Mouse (Mus musculus) liver, adult 10 weeks (tissue): ENCODE measurements around the gene Rpl41. TPM values are rescaled to one million over a fixed set of nuclear protein-coding genes. Genes with fewer than 3 reads are reported as not detected.

ENCODE experiments used
- polyA plus RNA-seq: library from polyadenylated mRNA; stranded (reverse); fragments of 350-450 nt; fragmentation: Illumina TruSeq; extraction: RNeasy Lipid Tissue Mini Kit (QIAGEN cat#74804); gene quantifications from one replicate; pipeline ENCODE4 v1.2.3, GENCODE M21; 2014; ENCODE audit warnings: low read depth, low replicate concordance

Gene Rpl41
- polyA plus RNA-seq = 17.9 TPM

GRCm38 (mm10) chr10:128548947-128549681, at the start of gene Rpl41:
Gene Rpl41, minus strand, starts transcription at chr10:128549305.

GRCm38 (mm10) chr10:128589464-128590192, 40.5 kb upstream of the Rpl41 start, which contains the start of gene Erbb3:
Gene Erbb3, minus strand, starts transcription at chr10:128589652.

GRCm38 (mm10) chr10:128565788-128566531, 16.9 kb upstream of the Rpl41 start, which contains the start of gene Pa2g4:
Gene Pa2g4, minus strand, starts transcription at chr10:128565987.

GRCm38 (mm10) chr10:128547361-128548032, 1.6 kb downstream of the Rpl41 start, which contains the start of gene Zc3h10:
Gene Zc3h10, minus strand, starts transcription at chr10:128547774.

GRCm38 (mm10) chr10:128525671-128526308, 23.3 kb downstream of the Rpl41 start, which contains the start of gene Esyt1:
Gene Esyt1, minus strand, starts transcription at chr10:128525871.

GRCm38 (mm10) chr10:128498590-128498989, 50.5 kb downstream of the Rpl41 start, which contains the start of gene Myl6b:
Gene Myl6b, minus strand, starts transcription at chr10:128498685.

Other genes starting within 250 kb of the Rpl41 start
- 6.5 TPM for gene Pan2, start 246.0 kb downstream of the Rpl41 start, polyA plus RNA-seq
- gene Cnpy2, start 226.8 kb downstream of the Rpl41 start, polyA plus RNA-seq = 59.7 TPM
- 53.8 TPM for gene Cs, start 211.6 kb downstream of the Rpl41 start, polyA plus RNA-seq
- 18.8 TPM for gene Coq10a, start 180.3 kb downstream of the Rpl41 start, polyA plus RNA-seq
- 3.7 TPM for gene Ankrd52, start 172.2 kb downstream of the Rpl41 start, polyA plus RNA-seq
- gene Slc39a5, start 148.1 kb downstream of the Rpl41 start, polyA plus RNA-seq = not detected
- gene Nabp2, start 137.8 kb downstream of the Rpl41 start, polyA plus RNA-seq = 26.7 TPM
- gene Rnf41, start 137.6 kb downstream of the Rpl41 start, polyA plus RNA-seq = 2.3 TPM
- 34.1 TPM for gene Smarcc2, start 90.1 kb downstream of the Rpl41 start, polyA plus RNA-seq
- 58.1 TPM for gene Myl6, start 55.2 kb downstream of the Rpl41 start, polyA plus RNA-seq
- not detected for gene Myl6b, start 50.6 kb downstream of the Rpl41 start, polyA plus RNA-seq
- gene Esyt1, start 23.4 kb downstream of the Rpl41 start, polyA plus RNA-seq = 1.4 TPM
- 0.85 TPM for gene Zc3h10, start 1.5 kb downstream of the Rpl41 start, polyA plus RNA-seq
- gene Pa2g4, start 16.7 kb upstream of the Rpl41 start, polyA plus RNA-seq = 57.7 TPM
- gene Erbb3, start 40.3 kb upstream of the Rpl41 start, polyA plus RNA-seq = 51.1 TPM
- gene Rps26, start 77.4 kb upstream of the Rpl41 start, polyA plus RNA-seq = 7.3 TPM
- gene Ikzf4, start 96.7 kb upstream of the Rpl41 start, polyA plus RNA-seq = 0.13 TPM
- 75.1 TPM for gene Suox, start 124.8 kb upstream of the Rpl41 start, polyA plus RNA-seq
- 81.8 TPM for gene Rab5b, start 147.0 kb upstream of the Rpl41 start, polyA plus RNA-seq
- not detected for gene Pmel, start 154.9 kb upstream of the Rpl41 start, polyA plus RNA-seq
- gene Cdk2, start 155.7 kb upstream of the Rpl41 start, polyA plus RNA-seq = 5.6 TPM
- 5.1 TPM for gene Dgka, start 195.6 kb upstream of the Rpl41 start, polyA plus RNA-seq
- 2.5 TPM for gene Pym1, start 198.6 kb upstream of the Rpl41 start, polyA plus RNA-seq
- 56.0 TPM for gene Mmp19, start 241.6 kb upstream of the Rpl41 start, polyA plus RNA-seq